Mouse (Mus musculus) urinary bladder, postnatal 25 days (tissue): ENCODE measurements around the gene Vmn1r159.
"Not testable (repeated sequence)": the region's sequence is repeated elsewhere in the genome, so short reads cannot be mapped to it uniquely, and the experiment has no call there.

Source experiments
- DNase-seq: peaks from one replicate; pipeline ENCODE4 v3.0.0; 2022; ENCODE audit warnings: low spot score

Gene Vmn1r159

GRCm38 (mm10) chr7:22843505-22843904 lies at the start of gene Vmn1r159:
Gene Vmn1r159 (minus strand): TSS chr7:22843605.
- not testable (repeated sequence) for DNase-seq

DNA sequence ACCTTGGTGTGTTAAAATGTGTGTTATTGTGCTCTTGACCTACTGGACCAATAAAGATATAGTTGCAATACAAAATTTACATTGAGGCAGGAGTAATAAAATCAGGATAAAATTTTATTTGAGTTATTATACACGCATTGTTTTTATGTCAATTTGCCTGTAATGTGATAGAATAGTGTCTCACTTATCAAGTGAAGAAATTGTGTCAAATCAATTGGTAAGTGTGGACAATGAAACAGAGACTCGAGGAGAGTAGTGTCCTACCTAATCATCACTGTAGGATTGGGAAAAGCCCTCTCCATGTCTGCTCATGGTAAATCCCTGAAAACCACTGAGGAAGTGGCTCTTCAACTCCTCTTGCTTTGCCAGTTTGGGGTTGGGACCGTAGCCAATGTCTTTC lies 27.5 kb upstream of the Vmn1r159 start, which contains the start of gene Vmn1r160:
TSS of gene Vmn1r160 (plus strand) at position 301 of the 400 bp plus-strand sequence.
- not testable (repeated sequence) for DNase-seq
